Mouse (Mus musculus): ENCODE measurements around the gene Isyna1. TPM values are rescaled to one million over a fixed set of nuclear protein-coding genes. Genes with fewer than 3 reads are reported as not detected.

The Isyna1 gene
- polyA plus RNA-seq, 1 experiment = 61.5 TPM

DNA sequence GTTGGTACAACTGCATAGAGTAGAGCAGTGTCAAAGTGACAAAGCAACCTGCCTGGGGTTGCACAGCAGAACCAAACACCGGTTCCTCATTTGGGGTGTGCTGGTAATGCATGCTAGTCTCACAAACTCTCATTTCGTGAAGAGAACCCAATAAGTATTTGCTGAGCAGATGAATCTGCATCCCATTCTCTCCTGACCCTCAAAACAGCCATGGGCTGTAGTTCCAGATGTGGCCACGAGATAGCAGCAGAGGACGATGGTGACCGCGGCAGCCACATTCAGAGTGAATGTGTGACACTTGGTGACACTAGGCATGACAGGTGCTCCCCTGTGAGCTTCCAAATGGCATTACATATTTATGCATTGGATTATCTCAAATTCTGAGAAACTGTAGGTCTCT is 17.7 kb downstream of the Isyna1 start:
- Histone ChIP-seq H3K4me1 (ENCODE audit: control insufficient read depth, insufficient read depth, low read length) (peaks cover 2% of the 10 kb centered on the region), H3K27me3 (ENCODE audit: control insufficient read depth, insufficient read depth, low read length, poor library complexity, severe bottlenecking) (no peaks in the 10 kb centered on the region), H3K4me3 (ENCODE audit: low read depth, low read length) (peak overlapping the region; percentile 73), H3K9ac (ENCODE audit: low read depth, poor library complexity, severe bottlenecking) (peak overlapping the region; percentile 95), H3K27ac (ENCODE audit: insufficient read depth, low read length) (no peak overlapping the region), H3K9me3 (replicated peaks; ENCODE audit: control insufficient read depth, insufficient read depth, low read length, poor library complexity, severe bottlenecking) (no peaks in the 10 kb centered on the region), H3K36me3 (ENCODE audit: control insufficient read depth, insufficient read depth, low read length, poor library complexity, severe bottlenecking) (no peaks in the 10 kb centered on the region)
- TF ChIP-seq CTCF (IDR thresholded peaks at IDR 0.05; ENCODE audit: low read depth, low read length) (peak; percentile 98), EP300 (IDR thresholded peaks at IDR 0.05; ENCODE audit: insufficient read depth, low read depth, low read length) (0 out of 2 replicates have a peak, but pooled peaks have one; percentile 46), POLR2A (IDR thresholded peaks at IDR 0.05; ENCODE audit: insufficient read depth, low read length) (no peak)

GRCm38 (mm10) chr8:70613763-70614162 is 19.6 kb downstream of the Isyna1 start:
- Histone ChIP-seq H3K4me1 (ENCODE audit: control insufficient read depth, insufficient read depth, low read length) (peaks cover 5% of the 10 kb centered on the region), H3K27ac (ENCODE audit: insufficient read depth, low read length) (no peak overlapping the region), H3K4me3 (ENCODE audit: low read depth, low read length) (no peak overlapping the region), H3K27me3 (ENCODE audit: control insufficient read depth, insufficient read depth, low read length, poor library complexity, severe bottlenecking) (no peaks in the 10 kb centered on the region), H3K36me3 (ENCODE audit: control insufficient read depth, insufficient read depth, low read length, poor library complexity, severe bottlenecking) (no peaks in the 10 kb centered on the region), H3K9ac (ENCODE audit: low read depth, poor library complexity, severe bottlenecking) (no peak overlapping the region), H3K9me3 (replicated peaks; ENCODE audit: control insufficient read depth, insufficient read depth, low read length, poor library complexity, severe bottlenecking) (no peaks in the 10 kb centered on the region)
- TF ChIP-seq POLR2A (IDR thresholded peaks at IDR 0.05; ENCODE audit: insufficient read depth, low read length) = no peak
- TF ChIP-seq EP300 (IDR thresholded peaks at IDR 0.05; ENCODE audit: insufficient read depth, low read depth, low read length) = no peak
- TF ChIP-seq CTCF (IDR thresholded peaks at IDR 0.05; ENCODE audit: low read depth, low read length) = no peak

GRCm38 (mm10) chr8:70614469-70614868 is 20.3 kb downstream of the Isyna1 start:
- H3K9me3 ChIP-seq (replicated peaks; ENCODE audit: control insufficient read depth, insufficient read depth, low read length, poor library complexity, severe bottlenecking) = no peaks in the 10 kb centered on the region
- TF ChIP-seq CTCF (IDR thresholded peaks at IDR 0.05; ENCODE audit: low read depth, low read length) (no peak), EP300 (IDR thresholded peaks at IDR 0.05; ENCODE audit: insufficient read depth, low read depth, low read length) (no peak), POLR2A (IDR thresholded peaks at IDR 0.05; ENCODE audit: insufficient read depth, low read length) (no peak)
- no peak overlapping the region for H3K4me3 ChIP-seq (ENCODE audit: low read depth, low read length)
- H3K27me3 ChIP-seq (ENCODE audit: control insufficient read depth, insufficient read depth, low read length, poor library complexity, severe bottlenecking) = no peaks in the 10 kb centered on the region
- H3K27ac ChIP-seq (ENCODE audit: insufficient read depth, low read length) = no peak overlapping the region
- peaks cover 3% of the 10 kb centered on the region for H3K4me1 ChIP-seq (ENCODE audit: control insufficient read depth, insufficient read depth, low read length)
- H3K9ac ChIP-seq (ENCODE audit: low read depth, poor library complexity, severe bottlenecking) = no peak overlapping the region
- no peaks in the 10 kb centered on the region for H3K36me3 ChIP-seq (ENCODE audit: control insufficient read depth, insufficient read depth, low read length, poor library complexity, severe bottlenecking)

DNA sequence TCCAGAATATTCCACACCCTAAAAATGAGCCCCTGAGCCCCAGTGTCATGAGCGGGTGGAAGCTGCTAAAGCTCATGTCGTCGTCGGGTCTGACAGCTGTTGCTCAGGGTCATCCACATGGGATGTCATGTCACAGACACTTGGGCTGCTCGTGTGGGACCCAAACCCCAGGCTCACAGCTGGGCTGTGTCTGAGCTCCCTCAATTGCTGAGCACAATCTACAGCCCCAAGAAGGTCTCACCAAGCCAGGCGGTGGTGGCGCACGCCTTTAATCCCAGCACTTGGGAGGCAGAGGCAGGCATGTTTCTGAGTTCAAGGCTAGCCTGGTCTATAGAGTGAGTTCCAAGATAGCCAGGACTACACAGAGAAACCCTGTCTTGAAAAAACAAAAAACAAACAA is 21.1 kb downstream of the Isyna1 start:
- H3K27me3 ChIP-seq (ENCODE audit: control insufficient read depth, insufficient read depth, low read length, poor library complexity, severe bottlenecking) = no peaks in the 10 kb centered on the region
- TF ChIP-seq EP300 (IDR thresholded peaks at IDR 0.05; ENCODE audit: insufficient read depth, low read depth, low read length) (no peak), CTCF (IDR thresholded peaks at IDR 0.05; ENCODE audit: low read depth, low read length) (no peak), POLR2A (IDR thresholded peaks at IDR 0.05; ENCODE audit: insufficient read depth, low read length) (no peak)
- no peaks in the 10 kb centered on the region for H3K36me3 ChIP-seq (ENCODE audit: control insufficient read depth, insufficient read depth, low read length, poor library complexity, severe bottlenecking)
- no peaks in the 10 kb centered on the region for H3K9me3 ChIP-seq (replicated peaks; ENCODE audit: control insufficient read depth, insufficient read depth, low read length, poor library complexity, severe bottlenecking)
- H3K9ac ChIP-seq (ENCODE audit: low read depth, poor library complexity, severe bottlenecking) = no peak overlapping the region
- no peak overlapping the region for H3K27ac ChIP-seq (ENCODE audit: insufficient read depth, low read length)
- no peak overlapping the region for H3K4me3 ChIP-seq (ENCODE audit: low read depth, low read length)
- H3K4me1 ChIP-seq (ENCODE audit: control insufficient read depth, insufficient read depth, low read length) = peaks cover 4% of the 10 kb centered on the region

- TF ChIP-seq CTCF (IDR thresholded peaks at IDR 0.05; ENCODE audit: low read depth, low read length) = no peak
- no peak for TF ChIP-seq EP300 (IDR thresholded peaks at IDR 0.05; ENCODE audit: insufficient read depth, low read depth, low read length)
- no peak for TF ChIP-seq POLR2A (IDR thresholded peaks at IDR 0.05; ENCODE audit: insufficient read depth, low read length)
- H3K9me3 ChIP-seq (replicated peaks; ENCODE audit: control insufficient read depth, insufficient read depth, low read length, poor library complexity, severe bottlenecking) = no peaks in the 10 kb centered on the region
- H3K4me1 ChIP-seq (ENCODE audit: control insufficient read depth, insufficient read depth, low read length) = peaks cover 4% of the 10 kb centered on the region
- no peaks in the 10 kb centered on the region for H3K36me3 ChIP-seq (ENCODE audit: control insufficient read depth, insufficient read depth, low read length, poor library complexity, severe bottlenecking)
- no peak within 1 kb of the TSS for H3K9ac ChIP-seq (ENCODE audit: low read depth, poor library complexity, severe bottlenecking)
- H3K27ac ChIP-seq (ENCODE audit: insufficient read depth, low read length) = no peak within 1 kb of the TSS
- H3K4me3 ChIP-seq (ENCODE audit: low read depth, low read length) = no peak within 1 kb of the TSS
- no peaks in the 10 kb centered on the region for H3K27me3 ChIP-seq (ENCODE audit: control insufficient read depth, insufficient read depth, low read length, poor library complexity, severe bottlenecking)
Observed at GRCm38 (mm10) chr8:70615894-70616293, 21.7 kb downstream of the Isyna1 start, which contains the start of gene Lrrc25. TSS of gene Lrrc25 (plus strand) at chr8:70616155.

DNA sequence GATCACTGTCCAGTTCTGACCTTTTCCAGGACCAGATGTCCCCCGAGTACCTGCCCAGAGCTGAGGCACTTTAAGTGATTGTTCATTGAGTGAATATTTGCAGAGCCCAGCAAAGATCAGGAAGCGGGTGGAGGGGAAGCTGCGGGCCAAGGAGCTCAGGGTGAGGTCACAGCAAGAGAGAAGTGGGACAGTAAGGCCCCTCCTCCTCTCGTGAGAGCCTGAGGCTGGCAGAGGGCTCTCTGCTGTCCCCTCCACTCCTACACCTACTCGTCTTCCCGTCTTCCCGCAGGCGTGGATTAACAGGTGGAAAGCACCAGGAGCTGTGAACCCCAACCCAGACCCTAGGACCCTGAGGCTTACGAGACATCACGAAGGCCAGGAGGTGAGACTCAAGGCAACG is 22.5 kb downstream of the Isyna1 start:
- Histone ChIP-seq H3K9ac (ENCODE audit: low read depth, poor library complexity, severe bottlenecking) (no peak overlapping the region), H3K4me3 (ENCODE audit: low read depth, low read length) (no peak overlapping the region), H3K4me1 (ENCODE audit: control insufficient read depth, insufficient read depth, low read length) (peaks cover 4% of the 10 kb centered on the region), H3K27me3 (ENCODE audit: control insufficient read depth, insufficient read depth, low read length, poor library complexity, severe bottlenecking) (no peaks in the 10 kb centered on the region), H3K36me3 (ENCODE audit: control insufficient read depth, insufficient read depth, low read length, poor library complexity, severe bottlenecking) (no peaks in the 10 kb centered on the region), H3K9me3 (replicated peaks; ENCODE audit: control insufficient read depth, insufficient read depth, low read length, poor library complexity, severe bottlenecking) (no peaks in the 10 kb centered on the region), H3K27ac (ENCODE audit: insufficient read depth, low read length) (no peak overlapping the region)
- no peak for TF ChIP-seq POLR2A (IDR thresholded peaks at IDR 0.05; ENCODE audit: insufficient read depth, low read length)
- TF ChIP-seq EP300 (IDR thresholded peaks at IDR 0.05; ENCODE audit: insufficient read depth, low read depth, low read length) = no peak
- no peak for TF ChIP-seq CTCF (IDR thresholded peaks at IDR 0.05; ENCODE audit: low read depth, low read length)
